Mouse (Mus musculus) midbrain, embryonic 16.5 days (tissue): ENCODE results near the gene Prf1. TPM values are rescaled to one million over a fixed set of nuclear protein-coding genes. Genes with fewer than 3 reads are reported as not detected.
A peak's percentile ranks its signal among the peaks of the same experiment; 100 is the strongest.

Experiments used
- ATAC-seq: fragments of 200-750 bp; cut with Nextera tagmentation; 2 replicates; pipeline ENCODE4 v1.8.0; 2017; ENCODE audit warnings: moderate TSS enrichment
- H3K27ac ChIP-seq: fragments of 300-500 bp; sonication (generic); 2 replicates; pipeline ENCODE4 v1.5.1; 2014; ENCODE audit warnings: mild to moderate bottlenecking, low read length, mixed read lengths
- H3K27me3 ChIP-seq: fragments of 300-500 bp; sonication (generic); 2 replicates; pipeline ENCODE4 v1.6.1; 2014; ENCODE audit warnings: low read depth, low read length, mixed read lengths; ENCODE audit not compliant: control insufficient read depth, insufficient read depth
- H3K36me3 ChIP-seq: fragments of 300-500 bp; sonication (generic); 2 replicates; pipeline ENCODE4 v1.6.1; 2014; ENCODE audit warnings: mild to moderate bottlenecking, low read length, moderate library complexity, mixed read lengths; ENCODE audit not compliant: control insufficient read depth, insufficient read depth
- H3K4me1 ChIP-seq: fragments of 300-500 bp; sonication (generic); 2 replicates; pipeline ENCODE4 v1.6.1; 2014; ENCODE audit warnings: mild to moderate bottlenecking, low read length, mixed read lengths; ENCODE audit not compliant: control insufficient read depth, insufficient read depth
- H3K4me2 ChIP-seq: fragments of 300-500 bp; sonication (generic); 2 replicates; pipeline ENCODE4 v1.6.1; 2014; ENCODE audit warnings: mild to moderate bottlenecking, low read length, mixed read lengths
- H3K4me3 ChIP-seq: fragments of 300-500 bp; sonication (generic); 2 replicates; pipeline ENCODE4 v1.5.1; 2014; ENCODE audit warnings: low read depth, mild to moderate bottlenecking, low read length, moderate library complexity, mixed read lengths
- H3K9ac ChIP-seq: fragments of 300-500 bp; sonication (generic); 2 replicates; pipeline ENCODE4 v1.6.1; 2014; ENCODE audit warnings: low read depth, low read length, mixed read lengths
- H3K9me3 ChIP-seq: fragments of 300-500 bp; sonication (generic); replicated peaks from 2 replicates; pipeline ENCODE4 v1.6.1; 2014; ENCODE audit warnings: mild to moderate bottlenecking, low read length, mixed read lengths; ENCODE audit not compliant: control insufficient read depth, poor library complexity, severe bottlenecking
- WGBS: fragments of 180-500 bp; shearing (Covaris S2); extraction: QIAGEN DNeasy Blood & Tissue Kit; methylation state at CpG from one replicate; pipeline ENCODE4 v1.1.7; 2014; 5-methylcytosine and 5-hydroxymethylcytosine counted together
- polyA plus RNA-seq: library from polyadenylated mRNA; unstranded; fragments of >200 nt; fragmentation: Nextera tagmentation; extraction: Ambion mirVana; gene quantifications from 2 replicates; pipeline ENCODE4 v1.2.1, GENCODE M21; 2015

Gene Prf1
- polyA plus RNA-seq, 1 experiment from 2014 or later, result not detected

GRCm38 (mm10) chr10:61339216-61339615, 41.6 kb downstream of the Prf1 start:
- no peak overlapping the region for H3K4me3 ChIP-seq
- no peak overlapping the region for H3K27ac ChIP-seq
- H3K36me3 ChIP-seq, result no peaks in the 10 kb centered on the region
- no peak for ATAC-seq
- no peaks in the 10 kb centered on the region for H3K4me1 ChIP-seq
- no peaks in the 10 kb centered on the region for H3K27me3 ChIP-seq
- no peaks in the 10 kb centered on the region for H3K9me3 ChIP-seq
- 92% methylated on average over 9 of the region's 9 CpGs for WGBS
- H3K4me2 ChIP-seq, result no peak overlapping the region
- H3K9ac ChIP-seq, result no peak overlapping the region

- Histone ChIP-seq H3K4me3 (no peak overlapping the region), H3K4me1 (no peaks in the 10 kb centered on the region), H3K9me3 (no peaks in the 10 kb centered on the region), H3K4me2 (no peak overlapping the region), H3K27ac (no peak overlapping the region), H3K9ac (no peak overlapping the region), H3K36me3 (no peaks in the 10 kb centered on the region), H3K27me3 (no peaks in the 10 kb centered on the region)
- ATAC-seq, result no peak
- WGBS, result 80% methylated on average over 9 of the region's 9 CpGs
Measured at GRCm38 (mm10) chr10:61340247-61340646, 42.6 kb downstream of the Prf1 start.

- Histone ChIP-seq H3K36me3 (no peaks in the 10 kb centered on the region), H3K9ac (no peak overlapping the region), H3K27ac (no peak overlapping the region), H3K4me1 (no peaks in the 10 kb centered on the region), H3K4me3 (no peak overlapping the region), H3K27me3 (no peaks in the 10 kb centered on the region), H3K9me3 (no peaks in the 10 kb centered on the region), H3K4me2 (no peak overlapping the region)
- WGBS, result 90% methylated on average over 5 of the region's 5 CpGs
- ATAC-seq, result no peak
Measured at GRCm38 (mm10) chr10:61341045-61341444, 43.4 kb downstream of the Prf1 start.

GRCm38 (mm10) chr10:61341557-61341956, 43.9 kb downstream of the Prf1 start:
- Histone ChIP-seq H3K9me3 (no peaks in the 10 kb centered on the region), H3K36me3 (no peaks in the 10 kb centered on the region), H3K9ac (no peak overlapping the region), H3K4me2 (no peak overlapping the region), H3K27me3 (no peaks in the 10 kb centered on the region), H3K4me1 (no peaks in the 10 kb centered on the region), H3K27ac (no peak overlapping the region), H3K4me3 (no peak overlapping the region)
- ATAC-seq, result peak; percentile 68
- WGBS, result 72% methylated on average over 6 of the region's 6 CpGs

- WGBS, result 93% methylated on average over 13 of the region's 13 CpGs
- Histone ChIP-seq H3K4me1 (no peaks in the 10 kb centered on the region), H3K9ac (no peak overlapping the region), H3K4me2 (no peak overlapping the region), H3K27me3 (no peaks in the 10 kb centered on the region), H3K36me3 (no peaks in the 10 kb centered on the region), H3K9me3 (no peaks in the 10 kb centered on the region), H3K4me3 (no peak overlapping the region), H3K27ac (no peak overlapping the region)
- no peak for ATAC-seq
Measured at GRCm38 (mm10) chr10:61342750-61343149, 45.1 kb downstream of the Prf1 start.

- Histone ChIP-seq H3K9ac (no peak overlapping the region), H3K36me3 (no peaks in the 10 kb centered on the region), H3K4me3 (no peak overlapping the region), H3K9me3 (no peaks in the 10 kb centered on the region), H3K27me3 (no peaks in the 10 kb centered on the region), H3K27ac (no peak overlapping the region), H3K4me1 (no peaks in the 10 kb centered on the region), H3K4me2 (no peak overlapping the region)
- 60% methylated on average over 8 of the region's 8 CpGs for WGBS
- ATAC-seq, result no peak
Measured at GRCm38 (mm10) chr10:61343950-61344349, 46.3 kb downstream of the Prf1 start.

- Histone ChIP-seq H3K27me3 (no peaks in the 10 kb centered on the region), H3K36me3 (peaks cover 6% of the 10 kb centered on the region; the same call in 1 of the 2 replicates), H3K27ac (no peak overlapping the region), H3K9ac (no peak overlapping the region), H3K9me3 (no peaks in the 10 kb centered on the region), H3K4me3 (no peak overlapping the region), H3K4me2 (no peak overlapping the region), H3K4me1 (no peaks in the 10 kb centered on the region)
- 73% methylated on average over 8 of the region's 8 CpGs for WGBS
- ATAC-seq, result no peak
Measured at GRCm38 (mm10) chr10:61345179-61345578, 47.5 kb downstream of the Prf1 start.

GRCm38 (mm10) chr10:61346374-61346773, 48.7 kb downstream of the Prf1 start:
- Histone ChIP-seq H3K27me3 (no peaks in the 10 kb centered on the region), H3K4me1 (no peaks in the 10 kb centered on the region), H3K4me3 (no peak overlapping the region), H3K27ac (no peak overlapping the region), H3K4me2 (no peak overlapping the region), H3K9me3 (no peaks in the 10 kb centered on the region), H3K9ac (no peak overlapping the region), H3K36me3 (peaks cover 8% of the 10 kb centered on the region; the same call in 1 of the 2 replicates)
- WGBS, result 36% methylated on average over 10 of the region's 10 CpGs
- no peak for ATAC-seq

- H3K9ac ChIP-seq, result no peak overlapping the region
- H3K27ac ChIP-seq, result no peak overlapping the region
- H3K36me3 ChIP-seq, result peaks cover 8% of the 10 kb centered on the region; the same call in 1 of the 2 replicates
- no peak overlapping the region for H3K4me2 ChIP-seq
- H3K4me1 ChIP-seq, result no peaks in the 10 kb centered on the region
- H3K27me3 ChIP-seq, result no peaks in the 10 kb centered on the region
- no peak overlapping the region for H3K4me3 ChIP-seq
- no peak for ATAC-seq
- 75% methylated on average over 4 of the region's 4 CpGs for WGBS
- no peaks in the 10 kb centered on the region for H3K9me3 ChIP-seq
Measured at GRCm38 (mm10) chr10:61351216-61351615, 53.6 kb downstream of the Prf1 start.
